Mouse (Mus musculus): ENCODE data around the gene Glp1r. TPM values are rescaled to one million over a fixed set of nuclear protein-coding genes. Genes with fewer than 3 reads are reported as not detected.
A peak's percentile ranks its signal among the peaks of the same experiment; 100 is the strongest.

Gene Glp1r
- polyA plus RNA-seq, 1 experiment from 2014 or later: not detected

DNA sequence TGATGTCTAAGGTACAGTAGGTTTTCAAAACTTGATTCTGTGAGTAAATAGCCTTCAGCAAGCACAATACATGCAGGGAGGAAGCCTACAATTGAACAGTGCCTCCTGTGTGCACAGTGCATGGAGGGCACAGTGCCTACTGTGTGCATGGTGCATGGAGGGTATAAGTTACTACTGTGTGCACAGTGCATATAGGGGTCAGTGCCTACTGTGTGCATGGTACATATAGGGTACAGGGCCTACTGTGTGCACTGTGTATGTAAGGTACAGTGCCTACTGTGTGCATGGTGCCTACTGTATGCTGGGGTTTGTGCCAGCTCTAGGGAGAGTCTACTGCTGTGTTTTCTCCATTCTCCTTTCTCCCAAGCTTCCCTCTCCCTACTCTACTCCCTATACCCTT lies 12.6 kb downstream of the Glp1r start:
- no peak for ATAC-seq (ENCODE audit: low FRiP score)
- no peaks in the 10 kb centered on the region for H3K36me3 ChIP-seq
- peaks cover 7% of the 10 kb centered on the region for H3K4me1 ChIP-seq
- H3K9me3 ChIP-seq (replicated peaks): no peaks in the 10 kb centered on the region
- no peak overlapping the region for H3K9ac ChIP-seq
- H3K4me3 ChIP-seq: no peak overlapping the region
- H3K27ac ChIP-seq: no peak overlapping the region
- no peak overlapping the region for H3K4me2 ChIP-seq (replicated peaks)
- H3K27me3 ChIP-seq: 0 out of 2 replicates have a peak, but pooled peaks cover 2% of the 10 kb centered on the region

GRCm38 (mm10) chr17:30923566-30923965 lies 21.9 kb downstream of the Glp1r start:
- no peak overlapping the region for H3K9ac ChIP-seq
- no peaks in the 10 kb centered on the region for H3K36me3 ChIP-seq
- H3K27ac ChIP-seq: no peak overlapping the region
- no peak for ATAC-seq (ENCODE audit: low FRiP score)
- WGBS: 65% methylated on average over 4 of the region's 4 CpGs
- H3K9me3 ChIP-seq (replicated peaks): no peaks in the 10 kb centered on the region
- H3K4me3 ChIP-seq: no peak overlapping the region
- no peak overlapping the region for H3K4me2 ChIP-seq (replicated peaks)
- H3K27me3 ChIP-seq: no peaks in the 10 kb centered on the region
- H3K4me1 ChIP-seq: no peaks in the 10 kb centered on the region

- no peak overlapping the region for H3K4me3 ChIP-seq
- no peaks in the 10 kb centered on the region for H3K4me1 ChIP-seq
- no peak overlapping the region for H3K9ac ChIP-seq
- H3K36me3 ChIP-seq: no peaks in the 10 kb centered on the region
- WGBS: 81% methylated on average over 7 of the region's 7 CpGs
- H3K27ac ChIP-seq: no peak overlapping the region
- no peak overlapping the region for H3K4me2 ChIP-seq (replicated peaks)
- no peaks in the 10 kb centered on the region for H3K27me3 ChIP-seq
- H3K9me3 ChIP-seq (replicated peaks): no peaks in the 10 kb centered on the region
- no peak for ATAC-seq (ENCODE audit: low FRiP score)
Observed at GRCm38 (mm10) chr17:30930827-30931226, 29.2 kb downstream of the Glp1r start.

DNA sequence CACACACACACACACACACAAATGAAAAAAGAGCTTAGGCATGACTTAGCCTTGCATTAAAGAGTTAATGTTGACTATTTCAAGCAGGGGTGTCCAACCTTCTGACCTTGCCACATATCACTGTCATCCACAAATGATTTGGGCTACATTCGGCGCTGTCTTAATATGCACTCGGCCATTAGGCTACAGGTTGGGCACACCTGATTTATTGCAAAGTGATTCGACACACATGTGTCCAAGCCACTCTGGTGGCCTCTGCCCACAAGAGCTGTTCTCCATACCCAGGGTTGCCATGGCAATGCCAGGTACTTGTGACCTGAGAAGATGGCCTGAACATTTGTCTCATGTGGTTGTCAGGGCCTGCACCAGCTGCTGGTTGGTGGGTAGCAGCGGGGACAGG lies 31.2 kb downstream of the Glp1r start:
- no peak overlapping the region for H3K4me2 ChIP-seq (replicated peaks)
- H3K9ac ChIP-seq: no peak overlapping the region
- no peak overlapping the region for H3K27ac ChIP-seq
- H3K36me3 ChIP-seq: no peaks in the 10 kb centered on the region
- no peak overlapping the region for H3K4me3 ChIP-seq
- no peaks in the 10 kb centered on the region for H3K9me3 ChIP-seq (replicated peaks)
- H3K4me1 ChIP-seq: no peaks in the 10 kb centered on the region
- H3K27me3 ChIP-seq: no peaks in the 10 kb centered on the region
- 84% methylated on average over 5 of the region's 5 CpGs for WGBS
- ATAC-seq (ENCODE audit: low FRiP score): no peak

GRCm38 (mm10) chr17:30935301-30935700 lies 33.7 kb downstream of the Glp1r start:
- Histone ChIP-seq H3K4me1 (no peaks in the 10 kb centered on the region), H3K27ac (no peak overlapping the region), H3K9me3 (replicated peaks) (no peaks in the 10 kb centered on the region), H3K27me3 (no peaks in the 10 kb centered on the region), H3K4me2 (replicated peaks) (no peak overlapping the region), H3K36me3 (no peaks in the 10 kb centered on the region), H3K4me3 (no peak overlapping the region), H3K9ac (no peak overlapping the region)
- WGBS: 55% methylated on average over 5 of the region's 5 CpGs
- ATAC-seq (ENCODE audit: low FRiP score): no peak

DNA sequence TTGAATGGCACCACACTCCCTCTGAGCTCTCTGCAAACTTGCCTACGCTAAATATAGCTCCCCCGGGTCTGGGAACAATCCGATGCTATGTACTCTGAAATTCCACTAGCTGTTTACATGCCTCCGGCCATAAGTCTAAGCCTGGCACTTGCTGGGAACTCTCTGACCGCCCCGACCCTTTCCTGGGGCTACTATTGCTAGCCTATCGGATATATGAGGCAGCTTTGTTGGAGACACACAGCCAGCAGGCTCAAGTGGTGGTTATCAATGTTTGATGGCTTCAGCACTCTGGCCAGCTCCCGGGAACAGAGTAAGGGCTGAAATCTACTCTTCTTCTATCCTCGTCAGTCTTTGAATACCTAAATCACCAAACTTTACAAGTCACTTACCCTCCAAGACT lies 36.9 kb downstream of the Glp1r start:
- 66% methylated on average over 9 of the region's 9 CpGs for WGBS
- H3K9me3 ChIP-seq (replicated peaks): no peaks in the 10 kb centered on the region
- H3K9ac ChIP-seq: no peak overlapping the region
- no peak overlapping the region for H3K4me2 ChIP-seq (replicated peaks)
- no peaks in the 10 kb centered on the region for H3K4me1 ChIP-seq
- H3K27me3 ChIP-seq: no peaks in the 10 kb centered on the region
- no peak overlapping the region for H3K27ac ChIP-seq
- no peaks in the 10 kb centered on the region for H3K36me3 ChIP-seq
- ATAC-seq (ENCODE audit: low FRiP score): no peak
- H3K4me3 ChIP-seq: no peak overlapping the region

DNA sequence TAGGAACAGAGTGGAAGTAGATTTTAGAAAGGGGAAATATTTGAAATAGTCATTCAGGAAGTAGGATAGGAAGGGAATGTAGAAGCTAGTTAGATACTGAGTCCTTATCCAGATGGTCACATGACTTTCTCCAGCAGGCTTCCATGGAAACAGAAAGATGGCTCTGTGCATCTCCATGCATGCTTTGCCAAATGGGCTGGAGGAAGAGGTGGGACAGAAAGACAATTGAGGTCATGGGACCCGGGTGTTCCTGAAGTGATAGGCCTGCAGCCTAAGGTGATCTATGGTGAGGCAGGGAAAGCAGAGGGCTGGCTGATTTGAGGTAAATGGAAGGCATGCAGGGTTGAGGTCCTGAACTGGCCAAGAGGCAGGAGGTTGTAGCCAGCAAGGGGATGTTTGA lies 46.8 kb downstream of the Glp1r start:
- Histone ChIP-seq H3K27me3 (no peaks in the 10 kb centered on the region), H3K4me2 (replicated peaks) (no peak overlapping the region), H3K27ac (no peak overlapping the region), H3K9ac (no peak overlapping the region), H3K36me3 (no peaks in the 10 kb centered on the region), H3K4me1 (peaks cover 3% of the 10 kb centered on the region; the same call in 1 of the 2 replicates), H3K9me3 (replicated peaks) (no peaks in the 10 kb centered on the region), H3K4me3 (no peak overlapping the region)
- 43% methylated on average over 1 of the region's 1 CpGs for WGBS
- ATAC-seq (ENCODE audit: low FRiP score): no peak

DNA sequence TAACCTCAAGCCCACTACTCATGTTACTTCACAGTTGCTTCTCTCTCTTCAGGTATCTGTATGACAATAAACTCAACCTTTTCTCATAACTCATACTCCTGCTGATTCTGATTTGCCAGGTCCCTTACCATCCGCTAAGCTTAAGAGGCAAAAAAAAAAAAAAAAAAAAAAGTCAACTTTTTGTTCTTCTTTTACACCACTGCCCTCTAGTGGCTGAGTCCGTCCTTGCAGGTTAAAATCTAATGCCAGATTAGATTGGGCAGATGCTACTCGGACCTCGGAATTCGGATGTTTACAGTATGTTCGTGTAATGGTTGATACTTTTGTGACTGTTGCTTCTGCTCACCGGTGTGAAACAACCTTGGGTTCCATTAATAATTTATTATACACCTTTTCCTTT lies 49.2 kb downstream of the Glp1r start:
- H3K4me2 ChIP-seq (replicated peaks): no peak overlapping the region
- peaks cover 9% of the 10 kb centered on the region for H3K4me1 ChIP-seq
- no peaks in the 10 kb centered on the region for H3K27me3 ChIP-seq
- no peak for ATAC-seq (ENCODE audit: low FRiP score)
- H3K36me3 ChIP-seq: no peaks in the 10 kb centered on the region
- 13% methylated on average over 7 of the region's 7 CpGs for WGBS
- H3K4me3 ChIP-seq: no peak overlapping the region
- no peak overlapping the region for H3K9ac ChIP-seq
- no peak overlapping the region for H3K27ac ChIP-seq
- H3K9me3 ChIP-seq (replicated peaks): no peaks in the 10 kb centered on the region

DNA sequence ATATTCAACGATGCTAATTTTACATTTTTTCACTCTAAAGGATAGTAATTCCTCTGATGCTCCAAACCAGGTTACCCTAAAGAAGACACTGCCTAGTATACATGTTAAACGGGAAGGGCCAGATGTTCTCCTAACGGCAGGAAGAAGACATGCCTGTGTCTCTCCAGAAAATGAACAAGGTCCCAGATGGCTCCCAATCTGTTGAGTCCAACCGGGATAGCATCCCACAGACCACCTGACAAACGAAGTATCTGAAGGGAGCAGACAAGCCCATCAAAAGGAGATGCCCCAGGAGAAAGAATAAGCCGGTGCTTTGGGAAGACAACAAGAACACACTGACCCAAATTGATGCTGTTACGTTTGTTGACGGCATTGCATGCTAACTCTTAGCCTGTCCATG lies 50.0 kb downstream of the Glp1r start:
- Histone ChIP-seq H3K36me3 (no peaks in the 10 kb centered on the region), H3K27ac (no peak overlapping the region), H3K9me3 (replicated peaks) (no peaks in the 10 kb centered on the region), H3K4me3 (no peak overlapping the region), H3K27me3 (no peaks in the 10 kb centered on the region), H3K4me2 (replicated peaks) (no peak overlapping the region), H3K4me1 (peaks cover 9% of the 10 kb centered on the region), H3K9ac (no peak overlapping the region)
- no peak for ATAC-seq (ENCODE audit: low FRiP score)
- 66% methylated on average over 8 of the region's 8 CpGs for WGBS

DNA sequence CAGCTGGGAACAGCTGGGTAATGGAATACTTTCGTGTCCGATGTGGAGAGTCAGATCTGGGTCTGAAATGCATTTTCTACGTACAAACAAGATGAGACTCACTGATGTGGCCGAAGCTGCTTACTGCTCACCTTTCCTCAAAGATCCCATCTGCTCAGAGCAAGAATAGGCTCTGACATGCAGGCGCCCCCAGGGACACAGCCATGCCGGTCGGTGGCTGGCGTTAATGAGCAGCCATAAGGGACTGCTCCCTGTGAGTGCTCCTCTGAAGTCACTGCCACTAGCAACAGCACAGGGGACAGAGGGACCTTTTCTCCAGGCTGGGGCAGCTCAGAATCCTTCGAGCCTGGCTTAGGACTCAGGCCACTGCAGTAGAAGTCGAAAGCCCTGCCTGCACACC lies 52.7 kb downstream of the Glp1r start, which contains the start of gene Umodl1:
Umodl1 (plus strand) TSS at position 301 of the 400 bp plus-strand sequence.
- H3K36me3 ChIP-seq: no peaks in the 10 kb centered on the region
- 52% methylated on average over 10 of the region's 10 CpGs for WGBS
- no peaks in the 10 kb centered on the region for H3K27me3 ChIP-seq
- no peaks in the 10 kb centered on the region for H3K9me3 ChIP-seq (replicated peaks)
- H3K27ac ChIP-seq: peak within 1 kb of the TSS; percentile 1; the same call in 1 of the 2 replicates
- H3K9ac ChIP-seq: no peak within 1 kb of the TSS
- H3K4me2 ChIP-seq (replicated peaks): no peak within 1 kb of the TSS
- H3K4me1 ChIP-seq: peaks cover 9% of the 10 kb centered on the region
- no peak for ATAC-seq (ENCODE audit: low FRiP score)
- H3K4me3 ChIP-seq: no peak within 1 kb of the TSS

GRCm38 (mm10) chr17:30961936-30962592 lies 60.4 kb downstream of the Glp1r start:
- H3K9me3 ChIP-seq (replicated peaks): no peaks in the 10 kb centered on the region
- no peak overlapping the region for H3K4me3 ChIP-seq
- H3K4me1 ChIP-seq: no peaks in the 10 kb centered on the region
- no peak for ATAC-seq (ENCODE audit: low FRiP score)
- H3K27me3 ChIP-seq: no peaks in the 10 kb centered on the region
- H3K36me3 ChIP-seq: no peaks in the 10 kb centered on the region
- H3K4me2 ChIP-seq (replicated peaks): no peak overlapping the region
- no peak overlapping the region for H3K27ac ChIP-seq
- H3K9ac ChIP-seq: no peak overlapping the region
- WGBS: 67% methylated on average over 7 of the region's 7 CpGs

- 39% methylated on average over 2 of the region's 2 CpGs for WGBS
- Histone ChIP-seq H3K9ac (no peak overlapping the region), H3K4me1 (no peaks in the 10 kb centered on the region), H3K27ac (no peak overlapping the region), H3K27me3 (no peaks in the 10 kb centered on the region), H3K9me3 (replicated peaks) (no peaks in the 10 kb centered on the region), H3K4me2 (replicated peaks) (no peak overlapping the region), H3K36me3 (no peaks in the 10 kb centered on the region), H3K4me3 (no peak overlapping the region)
- ATAC-seq (ENCODE audit: low FRiP score): no peak
Observed at GRCm38 (mm10) chr17:30962880-30963279, 61.3 kb downstream of the Glp1r start.

DNA sequence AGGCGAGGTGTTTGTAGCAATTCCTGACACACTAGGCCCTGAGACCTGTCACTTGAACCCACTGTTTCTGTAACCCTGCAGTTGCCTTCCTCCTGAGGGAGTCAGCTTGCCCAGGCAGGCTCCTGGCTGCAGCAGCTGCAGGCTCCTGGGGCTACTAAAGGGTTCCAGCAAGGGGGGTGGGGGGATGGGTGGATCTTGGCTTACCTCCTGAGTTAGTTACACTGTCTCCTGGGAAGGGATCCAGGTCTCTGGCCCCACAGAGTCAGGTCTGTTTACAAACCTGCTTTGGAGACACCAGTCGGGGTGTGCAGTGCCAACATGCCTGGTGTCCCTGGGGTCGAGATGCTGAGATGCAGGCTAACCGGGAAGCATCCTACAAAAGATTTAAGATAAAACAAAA lies 68.4 kb downstream of the Glp1r start:
- no peak overlapping the region for H3K4me2 ChIP-seq (replicated peaks)
- H3K27me3 ChIP-seq: no peaks in the 10 kb centered on the region
- WGBS: 57% methylated on average over 4 of the region's 4 CpGs
- no peak overlapping the region for H3K9ac ChIP-seq
- no peaks in the 10 kb centered on the region for H3K36me3 ChIP-seq
- no peaks in the 10 kb centered on the region for H3K4me1 ChIP-seq
- no peak overlapping the region for H3K4me3 ChIP-seq
- ATAC-seq (ENCODE audit: low FRiP score): no peak
- no peak overlapping the region for H3K27ac ChIP-seq
- no peaks in the 10 kb centered on the region for H3K9me3 ChIP-seq (replicated peaks)
